Mouse (Mus musculus) frontal cortex, postnatal 10 days (tissue): ENCODE measurements at regions not wholly inside any gene's neighbourhood (a gene's known extent, or its start where the extent isn't known, plus 50 kb on each side); places are given as distances from the start of the nearest gene placed in this dataset.

ENCODE experiments used
- DNase-seq, 2 experiments: peaks; one replicate each; pipeline ENCODE4 v3.0.0; 2022; ENCODE audit warnings: low spot score in 2 of 2, mixed read lengths in 1 of 2

- DNase-seq, result no peak
Measured at GRCm38 (mm10) chr4:9218380-9218779, 979.5 kb upstream of the Car8 start.

GRCm38 (mm10) chr4:9208606-9209005 lies 969.8 kb upstream of the Car8 start:
- no peak for DNase-seq

- DNase-seq, result no peak
Measured at GRCm38 (mm10) chr4:9200012-9200411, 961.2 kb upstream of the Car8 start.

GRCm38 (mm10) chr4:9196435-9196834 lies 957.6 kb upstream of the Car8 start:
- no peak for DNase-seq

GRCm38 (mm10) chr4:9193121-9193520 lies 954.3 kb upstream of the Car8 start:
- DNase-seq, result no peak

- DNase-seq, result no peak
Measured at GRCm38 (mm10) chr4:9185156-9185875, 946.5 kb upstream of the Car8 start.

GRCm38 (mm10) chr4:9184451-9185121 lies 945.7 kb upstream of the Car8 start:
- DNase-seq, result no peak

- no peak for DNase-seq
Measured at GRCm38 (mm10) chr4:9174365-9174764, 935.5 kb upstream of the Car8 start.

GRCm38 (mm10) chr4:9162374-9162773 lies 923.5 kb upstream of the Car8 start:
- no peak for DNase-seq

- DNase-seq, result no peak
Measured at GRCm38 (mm10) chr4:9161814-9162133, 922.9 kb upstream of the Car8 start.

GRCm38 (mm10) chr4:9161068-9161813 lies 922.4 kb upstream of the Car8 start:
- no peak for DNase-seq

GRCm38 (mm10) chr4:9147732-9148131 lies 908.9 kb upstream of the Car8 start:
- DNase-seq, result no peak

GRCm38 (mm10) chr4:9144226-9145215 lies 905.7 kb upstream of the Car8 start:
- no peak for DNase-seq

GRCm38 (mm10) chr4:9143087-9143486 lies 904.2 kb upstream of the Car8 start:
- DNase-seq, result no peak

- no peak for DNase-seq
Measured at GRCm38 (mm10) chr4:9141946-9142683, 903.3 kb upstream of the Car8 start.

- DNase-seq, result no peak
Measured at GRCm38 (mm10) chr4:9140691-9141090, 901.9 kb upstream of the Car8 start.

GRCm38 (mm10) chr4:9136657-9137056 lies 897.8 kb upstream of the Car8 start:
- no peak for DNase-seq

- DNase-seq, result peak in 1 of 2 experiments; percentile 33
Measured at GRCm38 (mm10) chr4:9136188-9136569, 897.3 kb upstream of the Car8 start.

GRCm38 (mm10) chr4:9135481-9136187 lies 896.8 kb upstream of the Car8 start:
- DNase-seq, result peak; percentile 86 to 95

GRCm38 (mm10) chr4:9133695-9134094 lies 894.9 kb upstream of the Car8 start:
- DNase-seq, result no peak
